Mouse (Mus musculus): ENCODE measurements around the gene Mtch1. TPM values are rescaled to one million over a fixed set of nuclear protein-coding genes. Genes with fewer than 3 reads are reported as not detected.

Mtch1 gene
- total and polyA plus RNA-seq, 2 experiments from 2014 or later, result 500 to 622 TPM

GRCm38 (mm10) chr17:29363109-29363508 is 15.4 kb upstream of the Mtch1 start:
- no peak overlapping the region for H3K27ac ChIP-seq
- H3K27me3 ChIP-seq (ENCODE audit: insufficient read depth, low read length), result no peaks in the 10 kb centered on the region
- H3K36me3 ChIP-seq (ENCODE audit: insufficient read depth, low read length), result no peaks in the 10 kb centered on the region
- WGBS, result 84% methylated on average over 8 of the region's 8 CpGs
- TF ChIP-seq CTCF (IDR thresholded peaks at IDR 0.05; ENCODE audit: low read depth), result no peak
- ATAC-seq (no peak), DNase-seq (ENCODE audit: low spot score) (no peak)
- H3K4me2 ChIP-seq (ENCODE audit: low read depth, low read length), result no peak overlapping the region
- no peaks in the 10 kb centered on the region for H3K9me3 ChIP-seq (ENCODE audit: low read length)
- H3K4me1 ChIP-seq (ENCODE audit: insufficient read depth, low read length), result no peaks in the 10 kb centered on the region
- H3K4me3 ChIP-seq (ENCODE audit: low read length), result no peak overlapping the region
- no peak overlapping the region for H3K9ac ChIP-seq (replicated peaks; ENCODE audit: low read length)

- no peak for TF ChIP-seq CTCF (IDR thresholded peaks at IDR 0.05; ENCODE audit: low read depth)
- ATAC-seq (no peak), DNase-seq (ENCODE audit: low spot score) (no peak)
- no peak overlapping the region for H3K9ac ChIP-seq (replicated peaks; ENCODE audit: low read length)
- peaks cover 2% of the 10 kb centered on the region; the same call in 1 of the 2 replicates for H3K4me1 ChIP-seq (ENCODE audit: insufficient read depth, low read length)
- H3K9me3 ChIP-seq (ENCODE audit: low read length), result no peaks in the 10 kb centered on the region
- no peak overlapping the region for H3K4me3 ChIP-seq (ENCODE audit: low read length)
- H3K27ac ChIP-seq, result no peak overlapping the region
- H3K4me2 ChIP-seq (ENCODE audit: low read depth, low read length), result no peak overlapping the region
- H3K36me3 ChIP-seq (ENCODE audit: insufficient read depth, low read length), result no peaks in the 10 kb centered on the region
- no peaks in the 10 kb centered on the region for H3K27me3 ChIP-seq (ENCODE audit: insufficient read depth, low read length)
- WGBS, result 65% methylated on average over 8 of the region's 8 CpGs
Measured at GRCm38 (mm10) chr17:29361982-29362691, 14.4 kb upstream of the Mtch1 start.

- Histone ChIP-seq H3K4me2 (ENCODE audit: low read depth, low read length) (no peak within 1 kb of the TSS), H3K36me3 (ENCODE audit: insufficient read depth, low read length) (no peaks in the 10 kb centered on the region), H3K27me3 (ENCODE audit: insufficient read depth, low read length) (no peaks in the 10 kb centered on the region), H3K27ac (0 out of 2 replicates have a peak within 1 kb of the TSS, but pooled peaks have one; percentile 15), H3K4me3 (ENCODE audit: low read length) (no peak within 1 kb of the TSS), H3K9ac (replicated peaks; ENCODE audit: low read length) (no peak within 1 kb of the TSS), H3K4me1 (ENCODE audit: insufficient read depth, low read length) (peaks cover 12% of the 10 kb centered on the region; the same call in 1 of the 2 replicates), H3K9me3 (ENCODE audit: low read length) (no peaks in the 10 kb centered on the region)
- ATAC-seq, result no peak
- TF ChIP-seq CTCF (IDR thresholded peaks at IDR 0.05; ENCODE audit: low read depth), result peak; percentile 55
- WGBS, result 24% methylated on average over 5 of the region's 5 CpGs
- DNase-seq (ENCODE audit: low spot score), result no peak
Measured at GRCm38 (mm10) chr17:29360761-29361221, 13.1 kb upstream of the Mtch1 start, which contains the start of gene Fgd2. TSS of gene Fgd2 (plus strand) at chr17:29360914.

- H3K4me2 ChIP-seq (ENCODE audit: low read depth, low read length), result no peak overlapping the region
- ATAC-seq, result no peak
- no peaks in the 10 kb centered on the region for H3K9me3 ChIP-seq (ENCODE audit: low read length)
- peaks cover 18% of the 10 kb centered on the region for H3K4me1 ChIP-seq (ENCODE audit: insufficient read depth, low read length)
- DNase-seq (ENCODE audit: low spot score), result peak; percentile 55
- no peak for TF ChIP-seq CTCF (IDR thresholded peaks at IDR 0.05; ENCODE audit: low read depth)
- 57% methylated on average over 3 of the region's 3 CpGs for WGBS
- no peaks in the 10 kb centered on the region for H3K27me3 ChIP-seq (ENCODE audit: insufficient read depth, low read length)
- no peaks in the 10 kb centered on the region for H3K36me3 ChIP-seq (ENCODE audit: insufficient read depth, low read length)
- no peak overlapping the region for H3K27ac ChIP-seq
- H3K9ac ChIP-seq (replicated peaks; ENCODE audit: low read length), result no peak overlapping the region
- H3K4me3 ChIP-seq (ENCODE audit: low read length), result no peak overlapping the region
Measured at GRCm38 (mm10) chr17:29358928-29359327, 11.2 kb upstream of the Mtch1 start.

DNA sequence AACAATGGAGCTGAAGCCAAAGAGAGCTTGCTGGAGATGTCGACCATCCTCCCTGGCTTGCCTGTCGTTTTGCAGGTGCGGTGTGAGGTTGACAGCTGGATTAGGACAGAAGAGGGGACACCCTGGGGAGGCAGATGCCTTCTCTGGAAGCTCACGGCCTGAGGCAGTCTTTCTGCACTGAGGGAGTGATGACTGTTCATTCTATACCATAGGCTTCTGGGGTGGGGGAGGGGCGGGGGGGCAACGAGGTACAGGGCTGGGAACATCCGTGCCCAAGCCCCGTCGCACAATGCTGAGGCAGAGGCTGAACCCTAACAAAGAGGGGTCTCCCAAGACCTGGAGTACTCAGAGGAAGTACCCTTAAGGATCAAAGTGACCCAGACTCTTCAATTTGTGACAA is 9.1 kb upstream of the Mtch1 start:
- ATAC-seq, result peak; percentile 42

GRCm38 (mm10) chr17:29356479-29356856 is 8.7 kb upstream of the Mtch1 start:
- Histone ChIP-seq H3K27ac (peak overlapping the region; percentile 95), H3K9ac (replicated peaks; ENCODE audit: low read length) (peak overlapping the region; percentile 53), H3K36me3 (ENCODE audit: insufficient read depth, low read length) (no peaks in the 10 kb centered on the region), H3K4me3 (ENCODE audit: low read length) (peak overlapping the region; percentile 6; the same call in 1 of the 2 replicates), H3K4me1 (ENCODE audit: insufficient read depth, low read length) (peaks cover 18% of the 10 kb centered on the region), H3K4me2 (ENCODE audit: low read depth, low read length) (peak overlapping the region; percentile 48), H3K9me3 (ENCODE audit: low read length) (no peaks in the 10 kb centered on the region), H3K27me3 (ENCODE audit: insufficient read depth, low read length) (no peaks in the 10 kb centered on the region)
- no peak for TF ChIP-seq CTCF (IDR thresholded peaks at IDR 0.05; ENCODE audit: low read depth)
- peak; percentile 96 for DNase-seq (ENCODE audit: low spot score)
- peak; percentile 96 for ATAC-seq
- under 1% methylated on average over 11 of the region's 11 CpGs for WGBS

More for the DNA sequence above, 9.1 kb upstream of the Mtch1 start:
- no peaks in the 10 kb centered on the region for H3K36me3 ChIP-seq (ENCODE audit: insufficient read depth, low read length)
- peak overlapping the region; percentile 95 for H3K27ac ChIP-seq
- H3K4me3 ChIP-seq (ENCODE audit: low read length), result peak overlapping the region; percentile 6
- H3K9ac ChIP-seq (replicated peaks; ENCODE audit: low read length), result peak overlapping the region; percentile 24
- no peak for TF ChIP-seq CTCF (IDR thresholded peaks at IDR 0.05; ENCODE audit: low read depth)
- peak overlapping the region; percentile 48 for H3K4me2 ChIP-seq (ENCODE audit: low read depth, low read length)
- WGBS, result 2% methylated on average over 9 of the region's 9 CpGs
- DNase-seq (ENCODE audit: low spot score), result no peak
- H3K9me3 ChIP-seq (ENCODE audit: low read length), result no peaks in the 10 kb centered on the region
- H3K27me3 ChIP-seq (ENCODE audit: insufficient read depth, low read length), result no peaks in the 10 kb centered on the region
- peaks cover 18% of the 10 kb centered on the region for H3K4me1 ChIP-seq (ENCODE audit: insufficient read depth, low read length)

All from hindbrain, postnatal 0 days (tissue).